Mouse (Mus musculus) NIH3T3 (cell line): ENCODE data around the gene Fam241b.

Source experiments
- DNase-seq: peaks from one replicate; pipeline ENCODE4 v3.0.0-alpha.2; 2012; ENCODE audit warnings: low read depth

Gene Fam241b

DNA sequence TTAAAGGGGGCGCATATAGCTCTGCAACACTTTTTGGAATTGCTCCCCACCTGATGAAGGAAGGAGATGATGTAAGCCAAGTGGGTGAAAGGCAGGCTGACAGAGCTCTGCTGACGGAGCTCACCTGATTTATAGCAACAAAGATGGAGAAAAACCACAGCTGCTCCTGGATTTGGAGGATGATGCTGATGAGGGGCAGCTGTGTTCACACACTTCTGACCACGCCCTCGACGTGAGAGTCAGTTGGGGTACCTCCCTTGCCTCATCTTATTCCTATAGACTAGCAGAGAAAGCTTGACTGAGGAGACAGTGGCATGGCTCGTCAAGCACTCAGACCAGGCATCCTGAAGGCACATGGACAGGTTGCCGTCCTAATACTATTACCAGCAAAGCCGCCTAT lies at the start of gene Fam241b:
Gene Fam241b, minus strand, starts transcription at position 101 of the 400 bp plus-strand sequence.
- DNase-seq, result no peak

GRCm38 (mm10) chr10:62192701-62193157 lies 49.0 kb upstream of the Fam241b start:
- DNase-seq, result peak; percentile 88

DNA sequence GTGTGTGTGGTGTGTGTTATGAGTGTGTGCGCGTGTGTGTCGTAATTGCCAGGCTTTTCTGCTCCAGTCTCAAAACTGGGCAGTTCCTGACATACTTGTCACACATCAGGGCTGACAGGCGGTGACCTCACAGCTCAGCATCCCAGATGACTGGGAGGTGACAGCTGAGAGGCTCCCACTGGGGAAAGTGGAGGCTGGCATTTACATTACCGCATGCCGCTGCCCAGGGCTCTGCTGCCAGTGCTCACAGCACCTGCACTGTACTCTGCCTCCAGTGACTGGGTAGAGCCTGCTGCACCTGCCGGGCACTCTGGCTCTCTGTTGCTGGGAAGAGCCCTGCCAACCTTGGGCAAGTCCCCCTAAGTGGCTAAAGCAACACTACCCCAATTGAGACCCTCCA lies 47.1 kb upstream of the Fam241b start:
- DNase-seq, result no peak

GRCm38 (mm10) chr10:62189910-62190309 lies 46.2 kb upstream of the Fam241b start:
- no peak for DNase-seq

DNA sequence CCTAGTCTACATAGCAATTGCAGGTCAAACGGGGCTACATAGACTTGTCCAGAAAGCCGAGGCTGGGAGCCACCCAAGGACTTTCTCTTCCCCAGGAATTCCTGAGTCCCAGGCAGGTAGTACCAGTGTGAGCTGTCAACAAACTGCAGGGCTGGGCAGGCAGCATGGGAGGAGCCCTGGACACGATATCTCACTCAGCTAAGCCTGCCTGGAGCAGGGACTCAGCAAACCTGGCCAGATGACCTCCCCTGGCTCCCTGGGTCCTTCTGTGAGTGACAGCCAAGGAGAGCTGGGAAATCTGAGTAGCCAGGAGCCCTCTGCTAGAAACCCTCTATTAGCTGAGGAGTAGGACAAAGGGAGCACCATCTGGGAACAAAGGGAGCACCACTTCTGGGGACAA lies 45.6 kb upstream of the Fam241b start:
- no peak for DNase-seq

DNA sequence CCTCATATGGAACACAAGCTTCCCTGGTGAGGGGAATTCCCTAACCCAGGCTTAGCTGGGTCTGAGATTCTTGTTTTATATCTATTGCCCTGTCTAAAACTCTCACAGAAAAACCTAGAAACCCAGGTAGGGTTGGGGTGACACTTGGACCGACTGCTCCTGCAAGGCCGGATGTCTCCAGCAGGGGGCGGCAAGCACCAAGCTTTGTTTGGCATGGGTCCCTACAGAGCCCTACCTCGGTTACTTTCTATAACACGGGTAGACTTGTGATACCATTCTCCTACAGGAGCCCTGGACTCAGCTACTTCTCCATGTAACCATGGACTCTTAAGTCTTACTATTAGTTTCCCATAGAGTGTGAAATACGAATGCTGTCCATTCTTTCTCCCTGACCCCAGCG lies 43.2 kb upstream of the Fam241b start:
- peak; percentile 86 for DNase-seq

GRCm38 (mm10) chr10:62183053-62183452 lies 39.3 kb upstream of the Fam241b start:
- peak; percentile 97 for DNase-seq

DNA sequence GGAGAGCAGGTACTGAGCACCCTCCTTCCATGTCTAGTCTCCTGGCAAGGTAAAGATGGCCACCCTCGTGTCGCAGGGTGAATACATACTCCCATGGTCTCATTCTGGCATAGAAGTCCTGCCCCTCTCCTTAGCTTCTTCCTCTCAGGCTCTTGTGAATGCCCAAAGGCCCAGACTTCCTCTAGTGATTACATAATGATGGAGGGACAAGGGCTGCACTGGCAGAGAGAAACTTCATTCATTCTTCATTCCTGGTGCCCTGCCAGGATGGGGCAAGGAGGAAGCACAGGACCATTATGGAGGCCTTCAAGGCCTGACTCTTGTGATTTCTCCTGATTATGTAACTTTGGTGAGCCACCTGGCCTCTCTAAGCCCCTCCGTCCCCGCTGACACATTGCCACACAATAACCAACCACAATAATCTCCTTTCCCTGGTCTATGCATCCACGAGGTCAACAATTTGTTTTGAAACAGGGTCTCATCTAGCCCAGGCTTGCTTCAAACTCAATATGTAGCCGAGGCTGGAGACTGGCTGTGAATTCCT lies 38.8 kb upstream of the Fam241b start:
- DNase-seq, result no peak

DNA sequence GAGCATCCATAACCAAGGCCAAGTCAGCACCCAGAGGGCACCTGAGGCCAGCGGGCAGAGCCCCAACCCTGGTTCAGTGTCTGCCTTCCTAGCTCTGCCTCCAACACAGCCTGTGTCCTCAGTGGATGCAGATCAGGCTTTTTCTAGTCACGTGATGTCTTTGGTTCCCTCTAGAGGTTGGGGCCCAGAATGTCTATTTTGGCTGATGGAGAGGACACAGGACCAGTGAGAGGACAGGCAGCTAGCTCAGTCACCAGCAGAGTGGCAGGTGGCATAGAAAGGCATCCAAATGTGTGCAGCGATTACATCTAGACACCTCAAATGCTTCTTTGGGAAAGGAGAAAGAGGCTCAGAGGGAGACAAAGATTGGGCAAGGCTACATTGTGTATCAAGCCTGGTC lies 38.0 kb upstream of the Fam241b start:
- no peak for DNase-seq

DNA sequence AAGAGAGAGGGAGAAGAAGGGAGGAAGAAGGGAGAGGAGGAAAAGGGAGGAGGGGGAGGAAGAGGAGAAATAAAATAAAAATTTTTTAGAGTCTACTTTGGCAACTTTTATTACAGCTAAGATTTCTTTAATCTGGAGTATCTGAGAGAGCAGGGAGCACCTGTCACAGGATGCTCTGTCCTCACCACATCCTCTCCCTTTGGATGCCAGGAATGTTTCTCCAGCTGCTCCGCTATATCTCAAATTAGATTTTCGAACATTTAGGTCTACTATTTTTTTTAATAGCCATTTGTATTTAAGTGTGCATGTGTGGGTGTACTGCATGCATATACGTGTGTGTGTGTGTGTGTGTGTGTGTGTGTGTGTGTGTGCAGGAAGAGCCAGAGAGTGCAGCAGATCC lies 36.2 kb upstream of the Fam241b start:
- no peak for DNase-seq

DNA sequence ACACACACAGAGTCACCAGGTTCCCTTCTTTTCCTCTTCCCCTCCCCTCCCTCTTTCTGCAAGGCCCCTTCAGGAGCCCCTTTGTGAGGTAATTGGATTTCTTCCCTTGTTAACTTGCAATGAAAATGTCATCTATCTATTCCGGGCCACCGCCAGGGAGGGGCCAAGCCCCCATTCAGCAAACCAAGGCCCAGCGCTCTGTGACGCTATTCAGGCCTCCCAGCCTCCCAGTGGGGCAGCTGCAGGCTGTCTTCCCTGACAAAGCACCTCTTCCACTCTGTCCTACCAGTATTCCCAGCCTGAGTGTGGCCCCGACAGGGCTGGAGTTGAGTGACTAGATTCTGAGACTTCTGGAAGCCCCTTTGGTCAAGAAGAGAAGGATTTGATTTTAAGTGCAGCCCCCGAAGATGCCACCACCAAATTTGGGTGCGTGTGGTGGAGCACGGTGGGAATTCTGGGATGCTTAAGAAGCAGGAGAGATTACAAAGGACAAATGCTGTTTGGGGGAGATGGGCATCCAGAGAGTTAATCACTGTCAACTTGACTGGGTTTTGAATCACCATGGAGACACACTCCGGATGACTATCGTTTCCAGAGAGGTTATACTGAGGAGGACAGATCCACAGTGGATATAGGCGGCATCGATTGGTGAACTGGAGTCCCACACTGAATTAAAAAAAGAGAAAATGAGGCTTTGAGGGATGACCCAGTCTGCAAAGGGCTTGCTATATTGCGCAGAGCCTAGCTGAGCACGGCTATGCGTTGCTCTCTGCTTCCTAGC lies 31.0 kb upstream of the Fam241b start:
- DNase-seq, result no peak

DNA sequence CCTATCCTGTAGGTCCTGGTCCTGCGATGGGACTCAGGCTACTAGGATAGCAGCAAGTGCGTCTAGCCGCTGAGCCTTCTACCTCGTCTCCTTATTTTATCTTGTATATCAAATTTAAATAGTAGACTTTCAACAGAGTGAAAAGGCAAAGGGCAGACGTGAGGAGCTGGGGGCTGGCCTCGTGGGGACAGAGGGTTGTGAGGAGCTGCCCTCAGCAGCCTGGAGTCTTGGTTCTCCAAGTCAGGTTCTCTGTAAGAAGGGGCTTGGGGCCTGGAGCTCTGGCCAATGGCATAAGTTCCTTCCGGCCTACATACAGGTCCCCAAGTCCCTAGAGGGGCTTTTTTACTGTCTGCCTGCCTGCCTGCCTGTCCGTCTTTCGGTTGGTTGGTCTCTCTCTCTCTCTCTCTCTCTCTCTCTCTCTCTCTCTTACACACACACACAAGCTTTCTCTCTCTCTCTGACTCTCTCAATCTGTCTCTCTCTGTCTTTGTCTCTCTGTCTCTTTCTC lies 30.3 kb upstream of the Fam241b start:
- DNase-seq, result no peak

DNA sequence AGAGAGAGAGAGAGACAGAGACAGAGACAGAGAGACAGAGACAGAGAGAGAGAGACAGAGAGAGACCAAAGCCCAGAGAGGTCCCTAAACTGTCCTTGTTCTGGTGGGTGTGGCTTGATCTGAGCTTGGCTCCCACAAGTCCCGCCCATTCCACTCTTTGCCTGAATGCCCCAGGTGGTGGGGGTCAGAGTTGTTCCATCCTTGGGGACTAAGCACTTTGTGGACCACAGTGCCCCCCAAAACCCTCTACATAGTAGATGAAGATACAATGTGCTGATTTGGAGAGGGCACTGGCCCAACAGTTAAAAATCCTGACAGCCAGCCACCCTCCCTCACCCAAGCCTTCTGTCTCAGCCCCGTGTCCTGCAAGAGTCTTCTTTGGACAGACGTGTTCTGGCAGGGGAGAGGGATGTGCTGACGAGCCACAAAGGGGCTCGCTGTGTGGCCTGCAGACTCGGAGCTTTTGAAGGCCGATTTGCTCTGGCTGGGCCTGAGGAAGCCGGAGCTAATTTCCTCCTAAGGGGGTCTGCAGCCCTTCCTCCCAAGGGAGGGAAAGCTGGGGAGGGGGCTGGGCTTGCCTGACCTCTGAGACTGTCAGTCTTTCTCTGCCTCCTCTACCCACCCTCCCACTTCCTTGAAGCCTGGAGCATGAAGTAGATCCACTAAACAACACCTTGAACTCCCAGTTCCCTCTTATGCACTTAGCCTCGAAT lies 29.3 kb upstream of the Fam241b start:
- DNase-seq, result no peak

- DNase-seq, result no peak
These were observed 18.7 kb upstream of the Fam241b start for GRCm38 (mm10) chr10:62162410-62162809.

DNA sequence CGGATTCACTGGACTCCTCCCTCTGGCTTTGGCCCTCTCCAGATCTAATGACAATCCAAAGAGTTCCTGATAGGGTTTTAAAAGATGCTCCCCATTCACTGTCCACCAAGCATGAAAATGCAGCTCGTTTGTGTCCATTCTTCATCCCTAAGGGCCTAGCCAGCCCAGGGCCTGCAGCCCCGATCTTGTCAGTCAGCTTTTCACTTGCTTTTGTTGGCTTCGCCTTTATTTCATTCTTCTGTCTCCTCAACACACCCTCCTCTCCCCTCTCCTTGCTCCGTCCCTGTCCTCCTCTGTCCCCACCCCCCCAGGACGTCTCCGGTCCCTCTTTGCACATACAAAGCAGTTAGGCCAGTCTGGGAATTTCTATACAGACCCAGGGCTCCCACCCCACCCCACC lies 6.2 kb upstream of the Fam241b start:
- no peak for DNase-seq

- no peak for DNase-seq
These were observed 3.9 kb upstream of the Fam241b start for GRCm38 (mm10) chr10:62147466-62148248.

GRCm38 (mm10) chr10:62145957-62146356 lies 2.2 kb upstream of the Fam241b start:
- DNase-seq, result no peak

- DNase-seq, result peak; percentile 71
These were observed 5.7 kb downstream of the Fam241b start for GRCm38 (mm10) chr10:62138040-62138439.

- no peak for DNase-seq
These were observed 6.6 kb downstream of the Fam241b start for GRCm38 (mm10) chr10:62137150-62137549.

DNA sequence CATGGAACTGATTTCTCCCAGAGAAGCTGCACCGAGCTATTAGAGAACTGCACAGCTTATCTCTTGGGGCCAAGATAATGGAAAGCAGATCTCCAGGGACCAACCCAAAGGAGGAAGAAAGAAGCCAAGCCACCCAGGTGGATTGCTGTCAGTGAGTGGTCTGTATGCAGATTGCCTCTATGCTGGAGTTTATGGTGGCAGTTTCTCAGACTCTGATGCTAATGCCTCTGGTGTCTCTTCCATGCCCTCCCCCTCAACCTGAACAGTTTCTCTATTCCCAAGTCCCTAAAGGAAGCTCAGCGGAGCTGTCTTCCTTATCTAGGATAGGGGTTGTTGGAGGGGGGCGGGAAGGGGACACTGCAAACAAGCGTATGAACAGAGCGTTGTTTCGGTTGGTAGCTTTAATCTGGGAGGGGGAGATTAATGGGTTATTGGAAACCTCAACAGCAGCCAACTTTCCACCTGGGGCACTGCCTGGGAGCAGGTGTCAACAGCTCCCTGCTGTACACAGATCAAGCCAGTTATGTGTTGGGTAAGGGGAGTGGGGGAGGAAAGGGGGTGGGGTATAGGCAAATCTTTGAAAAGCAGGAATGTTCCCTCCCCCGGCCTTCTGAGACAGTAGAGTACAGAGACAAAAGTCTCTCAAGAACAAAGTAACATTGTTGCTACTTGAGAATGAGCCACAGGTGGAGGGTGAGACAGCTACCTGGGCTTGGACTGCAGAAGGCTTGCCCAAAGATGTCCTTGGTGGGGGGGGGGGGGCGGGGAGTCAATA lies 7.8 kb downstream of the Fam241b start:
- DNase-seq, result no peak

DNA sequence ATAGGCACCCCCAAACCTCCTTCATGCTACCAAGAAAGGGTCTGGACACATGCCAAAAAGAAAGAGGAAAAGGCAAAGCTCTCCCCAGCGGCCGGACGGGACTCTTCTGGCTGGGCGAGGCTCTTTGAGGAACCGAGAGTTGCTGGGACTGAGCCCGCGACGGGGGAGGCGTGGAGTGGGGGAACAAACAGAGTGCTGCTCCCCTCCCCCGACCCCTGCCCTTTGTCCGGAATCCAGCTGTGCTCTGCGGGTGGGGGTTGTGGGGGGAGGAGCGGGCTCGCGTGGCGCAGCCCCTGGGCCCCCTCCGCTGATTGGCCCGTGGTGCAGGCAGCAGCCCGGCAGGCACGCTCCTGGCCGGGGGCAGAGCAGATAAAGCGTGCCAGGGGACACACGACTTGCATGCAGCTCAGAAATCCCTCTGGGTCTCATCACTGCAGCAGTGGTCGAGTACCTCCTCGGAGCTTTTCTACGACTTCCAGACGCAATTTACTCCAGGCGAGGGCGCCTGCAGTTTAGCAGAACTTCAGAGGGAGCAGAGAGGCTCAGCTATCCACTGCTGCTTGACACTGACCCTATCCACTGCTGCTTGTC lies 10.9 kb downstream of the Fam241b start, which contains the start of gene Neurog3:
Gene Neurog3, plus strand, starts transcription at position 400 of the 591 bp plus-strand sequence.
- DNase-seq, result no peak
